Mouse (Mus musculus): Measurements from ENCODE around the gene AW209491. TPM values are rescaled to one million over a fixed set of nuclear protein-coding genes. Genes with fewer than 3 reads are reported as not detected.
A peak's percentile ranks its signal among the peaks of the same experiment; 100 is the strongest.

The AW209491 gene
- polyA plus RNA-seq, 2 experiments = 4.2 to 11.5 TPM

GRCm38 (mm10) chr13:14667107-14667506, 37.2 kb downstream of the AW209491 start:
- ATAC-seq (ENCODE audit: insufficient read depth) (no peak), DNase-seq (ENCODE audit: low read depth in 3 of 3, low spot score in 3 of 3) (no peak)
- H3K27ac ChIP-seq = no peak overlapping the region
- TF ChIP-seq EP300 (IDR thresholded peaks at IDR 0.05; ENCODE audit: low read depth) (no peak), CTCF (IDR thresholded peaks at IDR 0.05; ENCODE audit: low read depth) (no peak)
- no peak overlapping the region for H3K4me2 ChIP-seq (ENCODE audit: low read depth)
- no peaks in the 10 kb centered on the region for H3K36me3 ChIP-seq (replicated peaks; ENCODE audit: control insufficient read depth, insufficient read depth, low read depth)
- 79% methylated on average over 4 of the region's 4 CpGs for WGBS (ENCODE audit: insufficient replicate concordance)
- H3K4me1 ChIP-seq (replicated peaks; ENCODE audit: control insufficient read depth in 2 of 2, insufficient read depth in 2 of 2, low read length in 1 of 2) = no peaks in the 10 kb centered on the region
- no peak overlapping the region for H3K9ac ChIP-seq (replicated peaks)
- no peaks in the 10 kb centered on the region for H3K27me3 ChIP-seq (ENCODE audit: control insufficient read depth, insufficient read depth, low read length)
- H3K4me3 ChIP-seq (ENCODE audit: insufficient read depth in 1 of 2, low read depth in 2 of 2, low read length in 2 of 2) = no peak overlapping the region
- H3K9me3 ChIP-seq (ENCODE audit: control insufficient read depth, low read length) = no peaks in the 10 kb centered on the region

- Histone ChIP-seq H3K9me3 (ENCODE audit: control insufficient read depth, low read length) (no peaks in the 10 kb centered on the region), H3K4me3 (ENCODE audit: insufficient read depth in 1 of 2, low read depth in 2 of 2, low read length in 2 of 2) (no peak overlapping the region), H3K4me2 (ENCODE audit: low read depth) (no peak overlapping the region), H3K4me1 (replicated peaks; ENCODE audit: control insufficient read depth in 2 of 2, insufficient read depth in 2 of 2, low read length in 1 of 2) (no peaks in the 10 kb centered on the region), H3K36me3 (replicated peaks; ENCODE audit: control insufficient read depth, insufficient read depth, low read depth) (no peaks in the 10 kb centered on the region), H3K27ac (no peak overlapping the region), H3K27me3 (ENCODE audit: control insufficient read depth, insufficient read depth, low read length) (no peaks in the 10 kb centered on the region), H3K9ac (replicated peaks) (no peak overlapping the region)
- 30% methylated on average over 2 of the region's 2 CpGs for WGBS (ENCODE audit: insufficient replicate concordance)
- ATAC-seq (ENCODE audit: insufficient read depth) (no peak), DNase-seq (ENCODE audit: low read depth in 3 of 3, low spot score in 3 of 3) (no peak)
- TF ChIP-seq CTCF (IDR thresholded peaks at IDR 0.05; ENCODE audit: low read depth) = peak; percentile 28; the same call in 1 of the 2 replicates
- no peak for TF ChIP-seq EP300 (IDR thresholded peaks at IDR 0.05; ENCODE audit: low read depth)
These were observed 40.4 kb downstream of the AW209491 start for GRCm38 (mm10) chr13:14670342-14670741.

Other genes starting within 250 kb of the AW209491 start
- gene Hecw1, start 106.9 kb upstream of the AW209491 start, polyA plus RNA-seq (2012; rRNA removed) = 0.02 TPM in 2 replicates
- 0.04 and 0.16 TPM in 2 replicates for gene Hecw1, start 106.9 kb upstream of the AW209491 start, polyA plus RNA-seq (2014; fragmentation: Nextera tagmentation; extraction: Ambion mirVana)
- 6.4 and 23.9 TPM in 2 replicates for gene Mrpl32, start 17.0 kb upstream of the AW209491 start, polyA plus RNA-seq (2012; rRNA removed)
- gene Mrpl32, start 17.0 kb upstream of the AW209491 start, polyA plus RNA-seq (2014; fragmentation: Nextera tagmentation; extraction: Ambion mirVana) = 77.4 and 81.8 TPM in 2 replicates
- gene Psma2, start 16.9 kb upstream of the AW209491 start, polyA plus RNA-seq (2012; rRNA removed) = 34.5 and 56.6 TPM in 2 replicates
- gene Psma2, start 16.9 kb upstream of the AW209491 start, polyA plus RNA-seq (2014; fragmentation: Nextera tagmentation; extraction: Ambion mirVana) = 147 and 149 TPM in 2 replicates